Mouse (Mus musculus) thymus, postnatal 4 days (tissue): ENCODE data around the gene Hs6st1.

Source experiments
- DNase-seq: peaks from one replicate; pipeline ENCODE4 v3.0.0; 2021

Gene Hs6st1

DNA sequence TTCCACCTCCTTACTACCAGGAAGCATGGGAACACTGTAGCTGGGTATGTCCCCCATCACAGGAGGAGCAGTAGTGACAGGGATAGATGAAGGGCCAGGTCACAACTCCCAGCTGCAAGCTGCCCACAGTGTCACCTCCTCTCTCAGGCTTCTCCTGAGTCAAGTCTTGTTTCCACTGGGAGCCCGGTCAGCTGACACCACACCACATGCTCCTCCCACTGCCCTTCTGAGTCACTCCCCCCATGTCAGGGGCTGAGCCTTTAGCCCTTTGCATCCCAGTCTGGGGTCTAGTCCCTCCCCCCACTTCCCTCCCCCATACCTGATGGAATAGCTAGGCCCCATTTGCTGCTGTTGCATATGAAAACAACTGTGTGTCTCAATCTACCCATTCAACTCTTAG lies 21.3 kb downstream of the Hs6st1 start:
- DNase-seq: no peak

DNA sequence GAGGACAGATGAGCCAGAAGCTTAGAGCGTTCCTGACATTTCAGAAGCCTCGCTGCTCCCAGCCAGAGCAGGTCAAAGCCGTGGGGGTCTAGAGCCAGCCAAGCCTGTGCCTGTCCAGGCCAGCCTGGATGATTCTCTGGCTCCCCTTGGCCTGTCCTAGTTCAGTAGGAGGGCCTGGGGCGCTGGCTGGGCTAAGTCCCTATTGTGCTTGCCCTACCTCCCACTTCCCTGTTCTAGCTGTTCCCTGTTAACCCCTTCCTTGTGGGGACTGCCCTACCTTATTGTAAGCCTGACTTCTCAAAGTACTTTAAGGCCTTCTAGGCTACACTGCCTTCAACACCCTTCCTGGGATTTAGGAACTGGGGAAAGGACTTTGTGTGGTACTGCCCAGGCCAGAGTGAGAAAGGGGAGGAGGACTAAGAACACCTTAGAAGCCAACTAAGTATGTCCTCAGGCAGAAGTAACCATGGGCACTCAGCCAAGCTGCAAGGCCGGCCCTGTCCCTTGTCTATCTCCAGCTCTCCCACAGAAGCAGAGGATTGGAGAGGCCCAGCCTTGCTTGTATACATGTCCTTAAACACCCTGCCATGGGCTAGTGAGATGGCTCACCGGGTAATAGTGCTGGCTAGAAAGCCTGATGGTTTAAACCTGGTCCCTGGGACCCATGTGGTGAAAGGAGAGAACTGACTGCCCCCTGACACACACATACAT lies 22.0 kb downstream of the Hs6st1 start:
- DNase-seq: no peak

GRCm38 (mm10) chr1:36090722-36091110 lies 22.5 kb downstream of the Hs6st1 start:
- DNase-seq: no peak

DNA sequence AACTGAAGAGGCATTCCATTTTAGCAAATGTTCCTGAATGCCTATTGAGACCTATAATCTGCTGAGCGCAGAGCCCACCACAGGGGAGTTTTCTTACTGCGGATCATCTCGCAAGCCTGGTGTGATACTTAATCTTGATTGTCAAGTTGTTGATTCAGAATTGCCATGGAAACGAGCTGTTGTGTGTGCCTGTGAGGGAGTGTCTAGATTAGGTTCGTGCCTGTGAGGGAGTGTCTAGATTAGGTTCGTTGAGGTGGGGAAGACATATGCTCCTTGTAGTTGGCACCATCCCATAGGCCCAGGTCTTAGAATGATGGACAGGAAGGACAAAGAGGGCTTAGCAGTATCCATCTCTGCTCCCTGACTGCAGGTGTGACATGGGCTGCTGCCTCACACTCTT lies 23.0 kb downstream of the Hs6st1 start:
- no peak for DNase-seq

GRCm38 (mm10) chr1:36093741-36094140 lies 25.5 kb downstream of the Hs6st1 start:
- DNase-seq: no peak

DNA sequence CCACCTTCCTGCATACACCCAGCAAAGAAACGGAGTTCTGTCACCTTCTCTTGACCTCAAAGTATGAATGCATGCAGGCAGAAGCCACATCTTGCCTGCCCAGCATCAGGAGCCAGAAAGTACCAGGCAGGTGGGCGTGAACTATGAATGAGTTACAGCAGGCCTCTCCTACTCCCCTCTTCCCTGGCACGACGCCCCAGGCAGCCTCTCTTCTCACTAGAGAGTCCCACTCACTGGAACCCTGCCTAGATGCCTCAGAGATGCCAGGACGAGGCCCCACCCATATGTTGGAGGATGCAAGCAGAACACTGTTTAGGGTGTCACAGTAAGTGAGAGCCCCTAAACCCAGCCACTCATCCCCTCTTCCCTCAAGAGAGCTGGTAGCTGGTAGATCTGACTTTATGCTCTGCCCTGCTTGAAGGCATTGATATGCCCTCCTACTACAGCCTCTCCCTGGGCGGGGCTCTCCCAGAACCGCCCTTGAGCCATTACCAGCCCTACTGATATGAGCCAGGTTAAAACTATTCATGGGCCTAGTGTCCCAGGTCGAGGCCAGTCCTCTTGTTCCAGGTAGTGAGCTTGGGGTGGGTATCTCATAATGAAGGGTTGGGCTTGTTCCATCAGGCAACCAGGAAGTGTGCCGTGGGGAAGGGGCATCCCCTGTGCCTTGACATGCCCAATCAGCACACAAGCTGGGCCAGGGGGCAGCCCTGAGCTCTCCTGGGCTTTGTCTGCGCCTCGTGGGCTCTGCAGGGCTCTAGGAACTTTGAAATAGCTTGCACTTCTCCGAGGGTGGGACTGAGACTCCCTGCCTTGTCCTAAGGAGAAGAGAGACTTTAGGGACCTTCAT lies 27.4 kb downstream of the Hs6st1 start:
- DNase-seq: no peak

DNA sequence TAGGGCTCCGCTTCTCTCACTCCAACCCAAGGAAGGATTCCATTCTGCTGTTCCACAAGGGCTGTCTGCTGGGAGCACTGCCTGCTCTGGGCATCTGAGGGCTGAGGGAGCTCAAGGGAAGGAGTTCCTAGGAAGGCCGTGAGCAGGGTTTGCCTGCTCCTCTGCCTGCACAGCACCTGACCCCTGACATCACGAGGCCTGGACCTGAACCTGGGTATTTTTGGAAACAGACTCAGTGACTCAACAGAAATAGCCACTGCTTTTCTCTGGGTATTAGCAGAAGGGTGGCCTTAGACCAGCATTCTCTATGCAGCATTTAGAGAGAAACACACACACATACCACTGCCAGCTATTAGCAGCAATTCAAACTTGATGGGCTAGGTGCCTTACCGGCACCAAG lies 30.2 kb downstream of the Hs6st1 start:
- DNase-seq: no peak

- no peak for DNase-seq
These were observed 32.2 kb downstream of the Hs6st1 start for GRCm38 (mm10) chr1:36100371-36100770.

- DNase-seq: no peak
These were observed 37.9 kb downstream of the Hs6st1 start for GRCm38 (mm10) chr1:36105917-36106706.

DNA sequence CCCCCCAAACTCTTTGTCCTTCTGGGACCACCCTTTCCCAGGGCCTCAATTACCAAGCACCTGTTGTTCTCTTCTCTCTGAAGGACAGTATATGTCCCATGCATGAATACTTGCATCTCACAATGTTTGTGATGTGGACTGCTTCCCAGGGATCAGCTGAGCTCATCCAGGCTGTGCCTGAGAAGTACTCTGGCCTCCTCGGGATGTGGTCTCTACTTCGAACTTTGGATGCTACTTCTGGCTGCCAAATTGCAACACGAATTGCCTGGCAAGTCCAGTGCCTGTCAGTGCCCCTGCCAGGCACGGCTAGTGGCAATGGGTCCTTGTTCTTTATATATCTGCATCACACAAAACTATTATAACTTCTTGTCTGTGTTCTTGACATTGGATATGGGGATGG lies 41.8 kb downstream of the Hs6st1 start:
- DNase-seq: no peak

DNA sequence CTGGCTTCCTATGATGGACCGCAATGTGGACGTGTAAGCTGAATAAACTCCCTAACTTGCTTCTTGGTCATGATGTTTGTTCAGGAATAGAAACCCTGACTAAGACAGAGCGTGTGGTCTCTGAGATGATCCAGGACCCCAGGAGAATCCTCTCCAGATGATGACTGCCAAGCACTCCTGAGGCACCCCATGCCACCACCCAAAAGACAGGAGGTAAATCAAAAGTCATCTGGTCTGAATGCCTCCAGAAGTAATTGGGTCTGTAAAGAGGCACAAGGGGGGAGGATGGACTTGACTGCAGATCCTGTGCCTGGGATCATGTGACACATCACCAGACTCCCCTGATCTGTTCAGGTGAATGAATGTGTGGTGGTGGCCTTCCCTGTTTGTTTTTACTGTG lies 44.5 kb downstream of the Hs6st1 start:
- no peak for DNase-seq

DNA sequence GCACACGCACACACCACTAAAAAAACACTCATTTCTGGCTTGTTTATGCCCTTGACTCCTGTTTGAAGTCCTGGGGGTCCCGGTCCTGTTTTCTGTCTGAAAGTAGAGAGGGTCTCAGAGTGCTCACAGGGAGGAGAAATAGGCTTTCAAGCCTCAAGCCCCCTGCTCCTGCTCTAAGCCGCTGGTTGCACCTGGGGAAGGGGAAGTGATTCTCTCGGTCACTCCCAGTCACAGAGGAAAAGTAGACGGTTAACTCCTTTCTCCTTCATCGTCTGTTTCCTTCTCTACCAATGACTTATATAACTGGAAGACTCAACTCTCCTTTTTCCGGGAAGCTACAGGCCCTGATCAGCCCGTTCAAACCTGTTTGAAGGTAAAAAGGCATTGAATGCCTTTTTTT lies 45.5 kb downstream of the Hs6st1 start:
- DNase-seq: no peak

DNA sequence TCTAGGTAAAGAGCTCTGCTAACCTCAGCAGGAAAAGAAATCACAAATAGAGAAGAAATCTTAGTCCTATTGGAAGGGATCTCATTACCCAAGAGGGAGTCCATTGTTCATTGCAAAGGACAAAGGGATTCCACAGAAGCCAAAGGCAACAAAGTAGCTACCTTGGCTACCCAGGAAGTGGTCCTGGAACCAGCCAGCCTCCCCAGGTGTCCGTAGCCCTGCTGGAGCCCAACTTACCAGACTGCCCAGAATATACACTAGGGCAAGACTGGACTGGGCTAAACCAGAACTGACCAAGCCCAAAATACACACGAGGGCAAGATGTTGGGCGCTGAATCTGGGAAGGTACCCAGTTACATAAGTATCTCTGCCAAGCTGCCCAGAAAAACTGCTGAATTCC lies 46.6 kb downstream of the Hs6st1 start:
- no peak for DNase-seq

- no peak for DNase-seq
These were observed 48.3 kb downstream of the Hs6st1 start for GRCm38 (mm10) chr1:36116488-36116887.

DNA sequence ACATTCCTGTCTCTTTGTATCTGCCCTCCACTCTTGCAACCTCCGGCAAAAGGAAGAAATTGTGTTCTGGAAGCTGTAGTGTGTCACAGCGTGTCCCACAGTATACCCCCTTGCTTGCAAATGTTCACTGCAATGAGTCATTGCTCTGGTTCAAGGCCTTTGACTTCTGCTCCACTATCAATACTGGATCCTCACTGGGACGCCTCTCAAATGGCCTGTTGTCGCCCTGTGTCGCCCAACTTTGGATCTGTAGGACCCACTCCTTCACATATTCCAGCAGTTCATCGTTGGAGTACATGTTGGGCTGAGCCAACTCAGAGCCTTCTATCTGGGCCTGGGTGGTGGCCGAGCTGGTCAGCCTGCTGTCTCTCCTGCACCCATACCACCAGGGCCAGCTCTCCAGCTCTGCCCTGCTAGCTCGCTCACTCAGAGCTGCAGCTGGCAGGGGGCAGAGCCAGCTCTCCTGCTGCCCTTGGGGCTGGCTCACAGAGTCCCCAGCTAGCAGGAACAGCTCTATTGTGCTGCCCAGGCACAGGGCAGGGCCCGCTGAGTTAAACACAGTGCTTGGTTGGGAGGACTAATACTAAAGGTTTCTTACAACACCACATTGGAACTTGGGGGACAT lies 50.0 kb downstream of the Hs6st1 start:
- no peak for DNase-seq

DNA sequence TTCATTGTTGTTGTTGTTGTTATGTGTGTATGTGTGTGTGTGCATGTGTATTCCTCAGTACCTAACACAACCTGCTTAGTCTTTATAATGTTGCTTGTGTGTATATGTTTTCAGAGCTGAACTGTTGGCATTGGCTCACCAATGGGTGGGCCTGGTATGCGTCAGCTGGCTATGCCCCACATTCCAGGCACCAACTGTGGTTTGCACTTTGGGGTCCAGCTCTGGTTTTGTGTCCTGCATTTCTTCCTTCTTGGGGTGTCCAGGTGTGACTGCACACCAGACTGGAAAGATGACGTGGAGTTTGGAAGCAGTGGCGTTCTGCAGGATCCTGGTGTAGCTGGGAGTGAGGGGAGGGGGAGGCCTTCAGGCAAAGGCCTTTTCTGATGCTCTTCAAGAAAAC lies 50.8 kb downstream of the Hs6st1 start:
- DNase-seq: no peak

DNA sequence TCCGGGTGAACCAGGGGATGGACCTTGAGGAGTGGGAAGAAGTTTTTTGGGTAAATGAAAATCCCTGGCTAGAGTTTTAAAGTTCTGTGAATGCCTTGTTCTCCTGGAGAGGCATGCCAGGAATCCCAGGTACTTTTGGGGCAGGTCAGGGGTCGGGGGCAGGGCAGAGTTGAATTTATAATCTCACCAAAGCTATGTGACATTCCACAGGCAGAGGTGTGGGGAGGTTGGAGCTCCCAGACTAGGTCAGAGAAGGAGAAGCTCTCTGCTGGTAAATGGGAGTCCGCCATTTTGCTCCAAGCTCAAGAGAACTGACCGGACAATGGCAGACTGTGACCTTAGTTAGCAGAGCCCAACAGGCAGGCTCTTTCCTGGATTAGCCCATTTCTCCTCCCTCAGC lies 51.2 kb downstream of the Hs6st1 start:
- DNase-seq: no peak

GRCm38 (mm10) chr1:36121172-36121571 lies 53.0 kb downstream of the Hs6st1 start:
- no peak for DNase-seq

DNA sequence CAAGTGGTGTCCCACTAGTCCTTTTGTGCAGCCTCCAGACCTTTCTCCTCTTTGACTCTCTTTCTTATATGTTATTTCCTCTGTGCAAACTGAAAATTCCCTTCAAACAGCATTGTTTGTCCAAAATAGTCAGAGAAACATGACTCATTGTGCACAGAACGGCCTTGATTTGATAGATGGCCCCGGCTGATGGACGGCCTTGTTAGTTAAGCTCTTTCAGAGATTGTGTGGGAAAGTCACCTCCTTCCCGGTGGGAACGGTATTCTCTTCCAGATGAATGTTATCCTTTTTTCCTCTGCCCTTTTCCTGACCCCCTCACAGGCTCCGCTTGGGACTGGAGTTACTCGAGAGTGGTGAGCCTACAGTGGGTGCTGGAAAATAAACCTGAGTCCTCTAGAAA lies 56.9 kb downstream of the Hs6st1 start:
- no peak for DNase-seq

DNA sequence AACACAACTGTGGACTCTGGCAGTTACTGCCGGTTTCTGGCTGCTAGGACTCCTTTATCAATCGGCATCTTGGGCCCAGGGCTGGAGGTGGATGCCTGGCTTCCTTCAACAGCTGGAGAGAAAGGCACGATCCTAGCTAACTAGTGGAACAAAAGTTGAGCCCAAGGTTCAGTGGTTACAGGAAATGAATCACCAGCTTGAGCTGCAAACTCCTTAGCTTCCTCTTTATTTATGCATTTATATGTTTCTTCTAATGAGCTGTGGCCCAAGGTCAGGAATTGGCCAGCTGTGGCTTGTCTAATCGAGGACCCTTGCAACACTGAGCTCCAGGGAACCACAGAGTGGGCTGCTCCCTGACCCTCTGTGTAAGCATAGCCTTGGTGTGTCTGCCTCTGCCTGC lies 60.9 kb downstream of the Hs6st1 start:
- DNase-seq: no peak

- DNase-seq: no peak
These were observed 61.7 kb downstream of the Hs6st1 start for GRCm38 (mm10) chr1:36129881-36130280.

GRCm38 (mm10) chr1:36130307-36131035 lies 62.3 kb downstream of the Hs6st1 start:
- DNase-seq: no peak

DNA sequence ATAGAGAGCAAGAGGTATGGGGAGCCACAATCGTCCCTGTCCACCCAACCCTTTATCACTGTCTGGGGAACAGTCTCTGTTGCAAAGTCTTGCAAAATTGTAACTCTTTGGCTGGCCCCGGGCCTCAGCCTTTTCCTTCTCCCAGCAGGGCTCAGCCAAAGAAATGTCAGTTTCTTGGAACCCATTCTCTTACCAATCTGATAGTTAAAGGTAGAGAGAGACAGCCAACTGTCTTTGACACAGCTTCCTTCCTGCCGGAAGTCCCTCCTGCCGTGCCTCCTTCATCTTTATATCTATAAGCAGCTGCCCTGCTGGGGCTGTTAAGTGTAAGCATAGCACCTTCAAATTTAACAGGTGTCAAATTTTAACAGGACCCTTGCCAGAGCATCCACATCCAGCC lies 63.0 kb downstream of the Hs6st1 start:
- peak; percentile 61 for DNase-seq
